Mouse (Mus musculus): ENCODE results near the gene Thra.
"Not testable (repeated sequence)": the region's sequence is repeated elsewhere in the genome, so short reads cannot be mapped to it uniquely, and the experiment has no call there.

Thra gene

GRCm38 (mm10) chr11:98740393-98741050 is at the start of gene Thra:
Gene Thra (plus strand): TSS chr11:98740638.
- in situ Hi-C loops (cut with MboI; ENCODE audit: low sequenced_read_pairs), result no loop called here

GRCm38 (mm10) chr11:98693201-98693600 is 47.2 kb upstream of the Thra start:
- in situ Hi-C loops (cut with MboI; ENCODE audit: low sequenced_read_pairs), result no loop called here

- in situ Hi-C loops (cut with MboI; ENCODE audit: low sequenced_read_pairs), result no loop called here
These were observed 46.7 kb upstream of the Thra start for GRCm38 (mm10) chr11:98693746-98694145.

GRCm38 (mm10) chr11:98694301-98694700 is 46.1 kb upstream of the Thra start:
- in situ Hi-C loops (cut with MboI; ENCODE audit: low sequenced_read_pairs), result no loop called here

GRCm38 (mm10) chr11:98695408-98695807 is 45.0 kb upstream of the Thra start:
- in situ Hi-C loops (cut with MboI; ENCODE audit: low sequenced_read_pairs), result no loop called here

GRCm38 (mm10) chr11:98696454-98697216 is 43.8 kb upstream of the Thra start:
- in situ Hi-C loops (cut with MboI; ENCODE audit: low sequenced_read_pairs), result no loop called here

- in situ Hi-C loops (cut with MboI; ENCODE audit: low sequenced_read_pairs), result no loop called here
These were observed 43.2 kb upstream of the Thra start for GRCm38 (mm10) chr11:98697225-98697624.

GRCm38 (mm10) chr11:98698849-98699640 is 41.4 kb upstream of the Thra start:
- in situ Hi-C loops (cut with MboI; ENCODE audit: low sequenced_read_pairs), result no loop called here

- in situ Hi-C loops (cut with MboI; ENCODE audit: low sequenced_read_pairs), result loop anchor here (5.0 kb wide), 1 partner anchor 77 kb away; the partner anchor contains the start of gene Nr1d1
These were observed 40.5 kb upstream of the Thra start for GRCm38 (mm10) chr11:98699911-98700310.

- in situ Hi-C loops (cut with MboI; ENCODE audit: low sequenced_read_pairs), result loop anchor here (5.0 kb wide), 1 partner anchor 76 kb away; the partner anchor contains the start of gene Nr1d1
These were observed 39.2 kb upstream of the Thra start, which contains the start of gene Csf3 for GRCm38 (mm10) chr11:98701213-98701670. Gene Csf3 (plus strand): TSS chr11:98701263.

- in situ Hi-C loops (cut with MboI; ENCODE audit: low sequenced_read_pairs), result loop anchor here (5.0 kb wide), 1 partner anchor 75 kb away; the partner anchor contains the start of gene Nr1d1
These were observed 38.1 kb upstream of the Thra start for GRCm38 (mm10) chr11:98702323-98702722.

- in situ Hi-C loops (cut with MboI; ENCODE audit: low sequenced_read_pairs), result no loop called here
These were observed 35.4 kb upstream of the Thra start for GRCm38 (mm10) chr11:98705021-98705420.

- in situ Hi-C loops (cut with MboI; ENCODE audit: low sequenced_read_pairs), result no loop called here
These were observed 32.8 kb upstream of the Thra start for GRCm38 (mm10) chr11:98707401-98708281.

GRCm38 (mm10) chr11:98708282-98708956 is 32.0 kb upstream of the Thra start:
- in situ Hi-C loops (cut with MboI; ENCODE audit: low sequenced_read_pairs), result no loop called here

GRCm38 (mm10) chr11:98709001-98709741 is 31.3 kb upstream of the Thra start:
- in situ Hi-C loops (cut with MboI; ENCODE audit: low sequenced_read_pairs), result no loop called here

GRCm38 (mm10) chr11:98710416-98711045 is 29.9 kb upstream of the Thra start:
- in situ Hi-C loops (cut with MboI; ENCODE audit: low sequenced_read_pairs), result no loop called here

GRCm38 (mm10) chr11:98711046-98711434 is 29.4 kb upstream of the Thra start:
- in situ Hi-C loops (cut with MboI; ENCODE audit: low sequenced_read_pairs), result no loop called here

GRCm38 (mm10) chr11:98712009-98712408 is 28.4 kb upstream of the Thra start:
- in situ Hi-C loops (cut with MboI; ENCODE audit: low sequenced_read_pairs), result not testable (repeated sequence)
